Mouse (Mus musculus) heart, postnatal 0 days (tissue): ENCODE results near the gene Barx1. TPM values are rescaled to one million over a fixed set of nuclear protein-coding genes. Genes with fewer than 3 reads are reported as not detected.

Source experiments
- ATAC-seq: fragments of 200-750 bp; cut with Nextera tagmentation; 2 replicates; pipeline ENCODE4 v1.8.0; 2017; ENCODE audit warnings: low read depth, moderate number of reproducible peaks, moderate library complexity; ENCODE audit not compliant: insufficient read depth
- DNase-seq: peaks from one replicate; pipeline ENCODE4 v3.0.0-alpha.2; 2016; ENCODE audit warnings: low spot score
- H3K27ac ChIP-seq: fragments of 300-500 bp; sonication (generic); 2 replicates; pipeline ENCODE4 v1.5.1; 2014; ENCODE audit warnings: low read depth, mild to moderate bottlenecking
- H3K27me3 ChIP-seq: fragments of 300-500 bp; sonication (generic); 2 replicates; pipeline ENCODE4 v1.6.1; 2014; ENCODE audit warnings: low read length, mixed read lengths; ENCODE audit not compliant: control insufficient read depth, insufficient read depth
- H3K36me3 ChIP-seq: fragments of 300-500 bp; sonication (generic); replicated peaks from 2 replicates; pipeline ENCODE4 v1.6.1; 2014; ENCODE audit warnings: low read length, mixed read lengths; ENCODE audit not compliant: control insufficient read depth, insufficient read depth
- H3K4me1 ChIP-seq: fragments of 300-500 bp; sonication (generic); 2 replicates; pipeline ENCODE4 v1.6.1; 2014; ENCODE audit warnings: antibody characterized with exemption; ENCODE audit not compliant: control insufficient read depth, insufficient read depth
- H3K4me2 ChIP-seq: fragments of 300-500 bp; sonication (generic); 2 replicates; pipeline ENCODE4 v1.6.1; 2014; ENCODE audit warnings: low read depth, mild to moderate bottlenecking, low read length, moderate library complexity
- H3K4me3 ChIP-seq: fragments of 300-500 bp; sonication (generic); 2 replicates; pipeline ENCODE4 v1.5.1; 2014; ENCODE audit warnings: low read depth, low read length
- H3K9ac ChIP-seq: fragments of 300-500 bp; sonication (generic); replicated peaks from 2 replicates; pipeline ENCODE4 v1.6.1; 2014; ENCODE audit warnings: low read depth, low read length, mixed read lengths
- H3K9me3 ChIP-seq: fragments of 300-500 bp; sonication (generic); replicated peaks from 2 replicates; pipeline ENCODE4 v1.6.1; 2016; ENCODE audit warnings: low read length; ENCODE audit not compliant: control insufficient read depth
- CTCF ChIP-seq: IDR thresholded peaks from 2 replicates; pipeline ENCODE4 v1.5.1; 2016; ENCODE audit warnings: antibody characterized with exemption, control low read depth, low read depth
- EP300 ChIP-seq: IDR thresholded peaks from 2 replicates; pipeline ENCODE4 v1.6.1; 2016; ENCODE audit warnings: antibody characterized with exemption, low read depth
- WGBS: fragments of 180-500 bp; shearing (Covaris S2); extraction: QIAGEN DNeasy Blood & Tissue Kit; methylation state at CpG from one replicate; pipeline ENCODE4 v1.1.7; 2014; 5-methylcytosine and 5-hydroxymethylcytosine counted together
- polyA plus RNA-seq: library from polyadenylated mRNA; unstranded; fragments of >200 nt; fragmentation: Nextera tagmentation; extraction: Ambion mirVana; gene quantifications from 2 replicates; pipeline ENCODE4 v1.2.1, GENCODE M21; 2015
- total RNA-seq: library from RNA; depleted of rRNA; stranded (reverse); fragments of >200 nt; gene quantifications from 2 replicates; pipeline ENCODE4 v1.2.3, GENCODE M21; 2014; ENCODE audit warnings: low replicate concordance

Barx1 gene
- total and polyA plus RNA-seq, 2 experiments from 2014 or later: not detected

DNA sequence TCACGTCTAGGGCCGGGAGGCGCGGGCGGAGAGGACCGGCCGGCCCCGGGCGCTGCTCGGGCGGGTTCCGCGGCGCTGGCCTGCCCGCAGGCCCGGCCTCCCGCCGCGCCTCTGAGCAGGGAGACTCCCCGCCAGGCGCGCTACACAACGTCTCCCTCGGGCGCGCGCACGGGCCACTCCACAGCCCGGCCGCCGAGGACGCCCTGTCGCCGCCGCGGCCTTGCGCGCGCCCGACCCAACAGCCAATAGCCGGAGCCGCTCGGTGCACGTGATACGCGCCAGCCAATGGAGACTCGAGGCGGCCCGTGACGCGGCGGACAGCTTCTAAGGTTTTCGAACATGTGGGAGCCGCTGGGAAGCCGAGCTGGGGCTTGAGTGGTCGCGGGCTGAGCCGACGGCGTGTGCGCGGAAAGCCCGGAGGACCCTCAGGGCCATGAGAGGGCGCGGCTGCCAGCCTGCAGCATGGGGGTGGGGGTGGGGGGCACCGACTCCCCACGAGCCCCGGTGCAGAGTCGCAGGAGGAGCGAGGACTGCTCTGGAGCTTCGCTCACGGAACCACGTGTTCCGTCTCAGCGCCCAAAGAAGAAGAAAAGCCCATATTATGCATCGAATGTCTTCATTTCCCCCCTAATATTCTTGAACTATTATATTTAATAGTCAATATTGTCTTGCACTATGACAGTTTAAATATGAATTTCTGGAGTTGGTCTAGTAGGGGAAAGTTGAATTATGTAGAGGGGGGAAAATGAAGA lies 37.2 kb upstream of the Barx1 start, which contains the start of gene Ptpdc1:
Gene Ptpdc1, minus strand, starts transcription at position 232 of the 752 bp plus-strand sequence.
- peak within 1 kb of the TSS; percentile 77 for H3K4me3 ChIP-seq
- H3K4me1 ChIP-seq: peaks cover 11% of the 10 kb centered on the region; the same call in 1 of the 2 replicates
- H3K9me3 ChIP-seq: no peaks in the 10 kb centered on the region
- 2% methylated on average over 71 of the region's 76 CpGs for WGBS
- TF ChIP-seq CTCF: no peak
- TF ChIP-seq EP300: no peak
- no peaks in the 10 kb centered on the region for H3K27me3 ChIP-seq
- peak within 1 kb of the TSS; percentile 82 for H3K9ac ChIP-seq
- peak; percentile 94 for DNase-seq
- ATAC-seq: peak; percentile 99
- H3K4me2 ChIP-seq: peak within 1 kb of the TSS; percentile 83
- H3K36me3 ChIP-seq: no peaks in the 10 kb centered on the region
- H3K27ac ChIP-seq: peak within 1 kb of the TSS; percentile 84

DNA sequence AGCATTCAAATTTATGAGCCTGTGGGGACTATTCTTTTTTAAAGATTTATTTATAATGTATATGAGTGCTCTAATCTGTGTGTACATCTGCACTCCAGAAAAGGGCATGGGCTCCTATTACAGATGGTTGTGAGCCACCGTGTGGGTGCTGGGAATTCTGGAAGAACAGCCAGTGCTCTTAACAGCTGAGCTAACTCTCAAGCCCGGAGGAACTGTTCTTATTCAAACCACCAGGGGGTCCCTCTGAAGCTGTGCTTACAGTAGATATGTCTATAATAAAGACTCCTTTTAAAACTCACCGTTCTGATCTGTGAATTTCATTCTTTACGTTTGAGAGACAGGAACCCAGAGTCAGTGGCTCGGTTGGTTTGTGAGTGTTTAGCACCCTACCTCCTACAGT lies 31.1 kb upstream of the Barx1 start:
- no peak for DNase-seq
- Histone ChIP-seq H3K27me3 (no peaks in the 10 kb centered on the region), H3K27ac (no peak overlapping the region), H3K9ac (no peak overlapping the region), H3K4me1 (no peaks in the 10 kb centered on the region), H3K36me3 (no peaks in the 10 kb centered on the region), H3K4me3 (no peak overlapping the region), H3K9me3 (no peaks in the 10 kb centered on the region), H3K4me2 (no peak overlapping the region)
- WGBS: 68% methylated on average over 5 of the region's 5 CpGs
- no peak for ATAC-seq
- TF ChIP-seq CTCF: no peak

DNA sequence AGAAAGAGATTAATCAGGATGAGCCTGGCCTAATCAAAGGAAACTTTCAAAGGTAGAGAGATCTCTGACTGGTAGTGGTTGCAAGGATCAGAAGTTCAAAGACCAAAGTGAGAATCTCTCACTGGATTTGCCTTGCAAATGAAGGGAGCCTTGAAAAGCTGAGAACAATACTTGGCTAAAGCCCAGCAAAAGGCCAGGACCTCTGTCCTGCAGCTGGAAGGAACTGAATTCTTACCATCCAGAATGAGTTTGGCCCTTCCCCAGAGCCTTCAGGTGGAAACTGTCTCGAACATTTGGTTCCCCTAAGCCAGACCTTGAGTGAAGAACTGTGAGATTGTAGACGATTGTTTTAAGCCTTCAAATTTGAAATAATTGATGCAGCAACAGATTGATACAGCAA lies 25.1 kb upstream of the Barx1 start:
- Histone ChIP-seq H3K9me3 (no peaks in the 10 kb centered on the region), H3K9ac (no peak overlapping the region), H3K4me1 (no peaks in the 10 kb centered on the region), H3K4me3 (no peak overlapping the region), H3K4me2 (no peak overlapping the region), H3K36me3 (no peaks in the 10 kb centered on the region), H3K27ac (no peak overlapping the region), H3K27me3 (no peaks in the 10 kb centered on the region)
- ATAC-seq: no peak
- no peak for DNase-seq
- TF ChIP-seq CTCF (no peak), EP300 (no peak)
- WGBS: 44% methylated on average over 2 of the region's 2 CpGs

DNA sequence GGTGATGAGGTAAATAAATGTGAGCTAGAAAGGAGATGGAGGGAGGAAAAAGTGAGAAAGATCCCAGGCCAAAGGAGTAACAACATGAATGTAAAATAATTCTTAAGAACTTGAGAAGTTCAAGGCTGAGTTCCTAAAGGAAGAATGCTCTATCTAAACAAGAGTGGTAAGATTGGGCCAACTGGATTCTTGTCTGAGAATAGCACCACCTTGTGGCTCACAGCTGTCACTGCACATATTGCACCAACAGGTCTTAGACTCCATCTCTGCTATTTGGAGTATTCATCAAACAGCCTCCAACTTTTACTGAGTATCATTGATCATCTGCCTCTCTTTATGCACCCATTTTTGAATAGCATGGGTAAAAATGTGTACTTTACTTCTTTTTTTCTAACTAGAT lies 23.2 kb upstream of the Barx1 start:
- TF ChIP-seq EP300 (no peak), CTCF (peak; percentile 95)
- Histone ChIP-seq H3K27me3 (no peaks in the 10 kb centered on the region), H3K9ac (no peak overlapping the region), H3K4me1 (no peaks in the 10 kb centered on the region), H3K36me3 (no peaks in the 10 kb centered on the region), H3K9me3 (no peaks in the 10 kb centered on the region), H3K27ac (no peak overlapping the region), H3K4me2 (no peak overlapping the region), H3K4me3 (no peak overlapping the region)
- 0 out of 2 replicates have a peak, but pooled peaks have one; percentile 36 for ATAC-seq
- peak; percentile 80 for DNase-seq

- H3K36me3 ChIP-seq: no peaks in the 10 kb centered on the region
- H3K4me1 ChIP-seq: no peaks in the 10 kb centered on the region
- no peak overlapping the region for H3K9ac ChIP-seq
- H3K27me3 ChIP-seq: no peaks in the 10 kb centered on the region
- no peak for TF ChIP-seq CTCF
- no peak for TF ChIP-seq EP300
- ATAC-seq (no peak), DNase-seq (no peak)
- H3K27ac ChIP-seq: no peak overlapping the region
- WGBS: 78% methylated on average over 6 of the region's 6 CpGs
- H3K9me3 ChIP-seq: no peaks in the 10 kb centered on the region
- H3K4me2 ChIP-seq: no peak overlapping the region
- no peak overlapping the region for H3K4me3 ChIP-seq
Observed at GRCm38 (mm10) chr13:48643072-48643471, 19.7 kb upstream of the Barx1 start.

DNA sequence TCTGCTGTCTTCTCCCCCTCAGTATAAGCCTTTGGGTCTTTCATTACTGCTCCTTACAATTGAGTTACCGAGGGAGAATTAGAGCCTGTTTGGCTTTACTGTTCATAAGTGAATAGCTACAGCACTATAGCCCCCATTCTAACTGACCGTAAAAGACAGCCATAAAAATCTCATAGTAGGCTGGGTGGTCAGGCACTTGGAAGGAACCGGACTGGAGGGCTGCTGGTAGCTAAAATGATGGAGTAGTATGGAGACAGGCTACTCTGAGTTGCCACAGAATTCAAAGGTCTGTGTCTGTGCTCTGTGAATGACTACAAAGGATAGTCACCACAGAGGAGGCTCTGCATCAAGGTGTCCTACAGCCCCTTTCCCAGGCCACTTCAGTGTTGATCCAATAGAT lies 18.8 kb upstream of the Barx1 start:
- TF ChIP-seq CTCF: no peak
- no peak for TF ChIP-seq EP300
- Histone ChIP-seq H3K27me3 (no peaks in the 10 kb centered on the region), H3K4me1 (no peaks in the 10 kb centered on the region), H3K4me2 (no peak overlapping the region), H3K9ac (no peak overlapping the region), H3K27ac (no peak overlapping the region), H3K36me3 (no peaks in the 10 kb centered on the region), H3K4me3 (no peak overlapping the region), H3K9me3 (no peaks in the 10 kb centered on the region)
- ATAC-seq (no peak), DNase-seq (no peak)
- WGBS: 85% methylated on average over 3 of the region's 3 CpGs
